Mouse (Mus musculus): Measurements from ENCODE around the gene Gpd2.

DNA sequence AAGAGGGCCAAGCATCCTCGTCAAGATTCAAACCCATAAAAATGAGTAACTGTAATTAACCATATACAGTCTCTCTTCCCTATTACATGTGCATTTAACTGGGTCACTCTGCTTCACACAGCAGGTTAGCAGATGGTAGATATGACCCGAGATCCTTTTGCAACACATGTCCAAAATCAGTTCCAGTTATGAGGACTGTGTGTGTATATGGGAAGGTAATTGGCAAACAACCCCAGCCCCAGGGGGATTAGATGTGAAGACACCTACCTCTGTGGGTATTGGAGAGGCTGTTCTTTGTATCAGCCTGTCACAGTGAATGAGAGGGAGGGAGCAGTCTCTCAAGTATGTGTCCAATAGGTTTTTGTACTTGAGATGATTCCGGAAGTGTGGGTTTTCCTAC is 18.4 kb downstream of the Gpd2 start:
- TF ChIP-seq POLR2A (IDR thresholded peaks at IDR 0.05; ENCODE audit: low read depth, low read length) (no peak), CTCF (IDR thresholded peaks at IDR 0.05; ENCODE audit: extremely low read depth, insufficient read depth, insufficient read length, insufficient replicate concordance) (no peak)
